Mouse (Mus musculus) spleen, adult 18-20 months (tissue): ENCODE measurements around the gene Ly6g6c.
"Not testable (repeated sequence)": the region's sequence is repeated elsewhere in the genome, so short reads cannot be mapped to it uniquely, and the experiment has no call there.

Source experiments
- DNase-seq, 2 experiments: peaks; one replicate each; pipeline ENCODE4 v3.0.0; 2022; ENCODE audit warnings: mixed read lengths in 2 of 2

Gene Ly6g6c

DNA sequence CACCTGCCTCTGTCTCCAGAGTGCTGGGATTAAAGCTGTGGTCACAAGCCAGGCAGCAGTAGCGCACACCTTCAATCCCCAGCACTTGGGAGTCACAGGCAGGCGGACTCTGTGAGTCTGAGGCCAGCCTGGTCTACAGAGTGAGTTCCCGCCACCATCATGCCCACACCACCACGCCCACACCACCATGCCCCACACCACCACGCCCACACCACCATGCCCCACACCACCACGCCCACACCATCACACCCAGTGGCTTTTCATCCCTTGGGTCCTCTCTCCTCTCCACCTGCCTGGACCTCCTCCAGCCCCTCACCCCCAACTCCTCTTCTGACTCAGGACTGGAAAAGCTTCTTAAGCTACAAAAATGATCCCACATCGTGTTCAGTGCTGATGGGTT lies 33.3 kb upstream of the Ly6g6c start:
- DNase-seq: no peak

DNA sequence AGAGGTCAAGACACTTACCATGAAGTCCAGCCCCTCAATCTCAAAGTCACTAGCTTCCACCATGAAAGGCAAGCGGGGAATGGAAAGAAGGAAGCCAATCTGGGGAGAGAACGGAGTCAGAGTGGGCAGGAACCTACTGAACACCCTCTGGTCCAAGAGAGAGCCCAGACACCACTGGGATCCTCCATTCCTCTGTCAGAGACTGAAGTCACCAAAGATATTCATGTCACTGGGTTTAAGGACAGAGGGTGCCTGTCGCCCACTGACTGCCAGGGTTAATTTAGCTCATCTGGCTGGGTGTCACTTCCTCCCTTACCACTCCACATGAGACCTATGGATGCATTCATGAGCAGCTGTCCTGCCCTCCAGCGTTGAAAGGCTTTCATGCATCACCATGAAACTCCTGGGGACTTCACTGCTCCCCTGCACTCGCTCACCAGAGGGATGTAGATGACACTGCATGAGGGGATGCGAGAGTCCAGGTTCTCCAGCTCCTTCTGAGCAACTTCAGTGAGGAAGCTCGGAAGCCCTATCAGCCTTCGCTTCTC lies 32.8 kb upstream of the Ly6g6c start:
- DNase-seq: no peak

DNA sequence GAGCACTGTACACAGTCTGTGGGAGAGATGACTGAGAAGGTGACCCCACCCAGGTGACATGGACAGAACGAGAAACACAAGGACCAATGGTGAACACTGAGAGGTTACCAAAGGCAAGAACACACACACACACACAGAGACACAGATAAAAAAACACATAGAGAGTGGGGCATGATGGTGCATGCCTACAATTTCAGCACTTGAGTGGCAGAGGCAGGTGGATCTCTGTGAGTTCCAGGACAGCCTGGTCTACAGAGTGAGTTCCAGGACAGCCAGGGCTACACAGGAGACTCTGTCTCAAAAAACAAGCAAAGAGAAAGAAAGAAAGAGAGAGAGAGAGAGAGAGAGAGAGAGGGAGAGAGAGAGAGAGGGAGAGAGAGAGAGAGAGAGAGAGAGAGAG lies 31.5 kb upstream of the Ly6g6c start:
- not testable (repeated sequence) for DNase-seq

DNA sequence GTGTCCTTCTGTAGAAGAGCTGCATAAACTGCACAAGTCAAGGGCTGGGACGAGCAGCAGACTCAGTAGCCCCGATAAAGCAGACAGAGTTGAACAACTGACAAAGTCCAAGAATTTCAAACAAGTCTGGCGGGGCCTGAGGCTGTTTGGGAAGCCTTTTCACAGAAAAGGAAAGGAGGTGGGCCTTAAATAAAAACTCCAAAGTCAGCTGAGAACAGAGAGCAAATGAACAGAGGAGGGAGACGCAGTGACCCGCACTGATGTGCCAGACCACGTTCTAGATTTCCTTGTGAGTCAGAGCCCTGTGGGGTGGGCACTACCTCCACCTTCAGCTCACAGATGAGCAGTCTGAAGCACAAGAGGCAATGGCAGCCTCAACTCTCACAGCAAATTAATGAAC lies 30.3 kb upstream of the Ly6g6c start:
- DNase-seq: no peak

DNA sequence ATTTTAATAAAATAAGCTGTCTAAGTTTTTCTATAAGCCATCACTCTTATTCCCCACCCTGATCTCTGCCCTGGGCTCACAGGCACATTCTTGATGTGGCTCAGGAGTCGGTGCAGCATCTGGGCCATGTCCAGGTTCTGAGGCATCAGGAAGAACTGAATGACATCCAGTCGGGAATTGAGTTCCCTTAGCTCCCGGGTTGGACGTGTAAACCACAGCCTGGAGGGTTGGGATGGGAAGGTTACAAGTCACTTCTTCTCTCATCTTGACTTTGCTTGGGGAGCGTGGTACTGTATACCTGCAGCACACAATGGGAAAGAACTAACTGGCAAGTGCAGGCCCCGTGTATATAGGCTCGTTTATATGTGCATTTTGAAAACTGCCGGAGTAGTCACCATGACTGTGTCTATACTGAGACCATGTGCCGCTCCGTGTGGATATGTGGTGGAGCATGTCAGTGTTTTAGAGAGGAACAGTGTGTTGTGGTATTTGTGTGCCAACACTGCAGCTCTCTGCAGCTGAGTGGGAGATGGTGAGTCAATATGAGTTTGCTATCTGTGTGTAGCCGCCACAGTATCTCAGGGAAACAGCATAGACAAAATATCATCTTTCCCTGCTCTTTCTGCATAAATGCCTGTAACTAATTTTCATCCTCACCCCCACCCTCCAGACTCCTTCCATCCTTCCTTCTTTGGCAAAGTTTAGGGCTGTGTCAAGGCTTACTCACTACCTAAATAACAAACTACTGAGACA lies 25.9 kb upstream of the Ly6g6c start:
- DNase-seq: no peak

DNA sequence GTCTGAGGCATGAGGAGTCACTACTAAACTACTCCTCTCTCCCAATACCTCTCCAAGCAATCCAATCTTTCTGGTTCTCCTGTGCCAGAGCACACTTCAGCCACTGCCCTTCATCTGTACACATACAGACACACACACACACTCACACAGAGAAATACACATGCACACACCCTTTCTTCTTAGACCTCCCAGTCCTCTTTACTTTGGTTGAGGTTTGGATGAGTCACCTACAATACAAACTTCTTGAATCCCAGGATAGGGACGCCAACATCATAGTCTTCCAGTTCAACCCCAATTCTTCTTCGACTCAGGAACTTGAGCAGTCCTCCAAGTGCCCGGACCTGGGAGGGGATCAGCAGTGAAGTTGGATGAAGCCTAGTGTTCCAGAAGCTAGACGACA lies 21.4 kb upstream of the Ly6g6c start:
- DNase-seq: no peak

DNA sequence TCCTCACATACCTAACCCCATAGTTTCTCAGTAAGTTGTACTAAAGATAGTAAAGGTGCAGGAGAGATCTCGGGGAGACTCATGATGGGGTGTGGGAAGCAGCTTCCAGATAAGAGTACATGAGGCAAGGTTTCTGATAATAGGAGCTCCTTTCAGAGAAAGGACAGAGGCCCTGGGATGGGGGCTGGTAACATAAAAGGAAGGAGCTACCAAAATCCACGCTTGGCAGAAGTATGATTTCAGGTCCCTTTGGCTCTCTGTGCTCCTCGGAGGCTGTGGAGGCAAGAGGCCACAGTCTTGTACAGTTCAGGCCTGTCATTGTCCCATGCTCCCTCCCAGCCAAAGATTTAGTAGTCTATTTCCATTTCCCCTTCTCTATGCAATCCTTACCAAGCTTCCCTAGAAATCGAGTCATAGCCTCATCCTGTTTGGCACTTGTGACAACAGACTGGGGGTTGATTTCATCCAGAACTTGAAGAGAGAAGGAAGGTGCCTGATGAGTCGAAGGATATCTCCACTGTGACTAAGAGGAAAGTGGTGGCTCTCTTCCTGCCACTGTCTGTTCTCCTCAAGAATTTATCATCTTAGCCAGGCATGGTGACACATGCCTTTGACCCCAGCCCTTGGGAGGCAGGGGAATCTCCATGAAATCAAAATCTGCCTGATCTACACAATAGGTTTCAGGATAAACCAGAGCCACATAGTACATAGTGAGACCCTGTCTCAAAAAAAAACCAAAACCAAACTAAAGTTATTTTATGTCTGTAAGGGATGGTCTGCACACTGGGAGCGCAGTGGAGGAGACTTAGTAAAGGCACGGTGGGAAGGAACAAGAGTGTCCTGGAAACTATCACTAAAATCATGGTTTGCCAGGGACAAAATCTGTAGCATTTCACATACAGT lies 20.0 kb upstream of the Ly6g6c start:
- DNase-seq: no peak

DNA sequence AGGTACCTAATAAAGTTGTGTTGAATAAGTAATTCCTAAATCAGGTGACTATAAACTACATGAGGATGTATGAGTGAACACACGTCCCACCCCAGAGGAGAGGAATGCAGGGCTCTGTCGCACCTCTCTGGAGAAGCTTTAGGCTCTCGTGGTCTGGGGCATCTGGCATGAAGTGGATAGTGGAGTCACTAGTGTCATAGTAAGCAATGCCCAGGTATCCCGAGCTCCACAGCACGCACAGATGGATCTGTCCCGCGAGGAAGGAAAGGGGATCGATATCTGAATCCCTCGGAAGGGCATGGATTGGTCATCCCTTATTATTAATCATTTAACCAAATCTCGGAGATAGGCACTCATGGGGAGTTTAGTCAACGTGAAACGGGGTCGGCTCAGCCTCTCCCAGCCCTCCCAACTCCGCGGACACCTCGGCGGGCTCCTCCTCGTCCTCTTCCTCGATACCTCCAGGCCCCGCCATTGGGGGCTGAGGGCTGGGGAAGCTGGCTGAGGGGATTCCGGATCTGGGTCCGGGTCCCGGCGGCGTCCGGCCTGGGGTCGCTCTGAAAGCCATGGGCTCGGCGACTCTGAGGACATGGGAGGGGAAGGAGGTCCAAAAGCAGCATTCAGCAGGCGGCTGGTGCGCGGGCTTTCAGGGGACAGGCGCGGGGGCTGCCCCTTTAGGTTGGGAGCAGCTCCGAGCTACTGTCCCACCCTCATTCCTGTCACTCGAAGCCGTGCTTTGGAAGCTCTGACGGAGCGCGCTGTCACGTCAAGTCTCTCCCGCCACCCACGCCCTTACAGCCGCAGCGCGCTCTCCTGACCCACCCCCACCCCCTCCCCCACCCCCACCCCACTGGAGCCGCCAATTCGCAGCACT lies 19.1 kb upstream of the Ly6g6c start:
- DNase-seq: peak in 1 of 2 experiments; percentile 32

DNA sequence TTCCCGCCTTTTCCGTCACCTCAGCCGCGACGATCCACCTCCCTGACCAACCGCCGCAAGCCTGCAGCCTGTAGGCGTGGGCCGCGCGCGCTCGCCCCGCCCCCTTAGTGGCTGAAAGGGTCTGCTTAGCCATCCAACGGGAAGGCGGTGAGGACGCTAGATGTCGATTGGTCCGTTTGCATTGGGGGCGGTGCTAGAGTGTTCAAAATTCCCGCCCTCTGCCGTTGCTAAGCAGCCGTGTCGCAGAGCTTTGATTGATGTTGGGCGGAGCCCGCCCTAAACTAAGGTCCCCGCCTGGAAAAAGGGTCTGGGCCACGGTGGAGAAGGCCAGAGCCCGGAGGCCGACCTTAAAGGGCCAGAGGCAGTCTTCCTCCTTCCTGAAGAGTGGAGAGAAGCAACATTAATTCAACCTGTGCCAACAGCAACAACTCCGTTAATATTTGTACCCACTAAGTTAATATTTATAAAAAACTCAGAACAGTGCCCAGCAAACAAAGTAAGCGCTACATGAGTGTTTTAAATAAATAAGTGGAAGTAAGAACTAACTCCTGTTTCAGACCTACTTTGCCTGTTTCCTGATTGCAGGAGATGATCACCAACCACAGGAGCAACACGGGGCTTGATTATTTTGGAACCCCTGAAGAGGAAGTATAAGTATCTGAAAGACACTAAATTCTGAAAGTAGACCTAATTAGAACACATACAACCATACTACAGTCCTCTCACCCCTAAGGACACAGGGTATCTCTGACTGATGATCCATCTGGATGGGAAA lies 18.3 kb upstream of the Ly6g6c start, which contains the start of gene Msh5:
TSS of gene Msh5 (minus strand) at position 65 of the 775 bp plus-strand sequence.
- DNase-seq: peak; percentile 96

DNA sequence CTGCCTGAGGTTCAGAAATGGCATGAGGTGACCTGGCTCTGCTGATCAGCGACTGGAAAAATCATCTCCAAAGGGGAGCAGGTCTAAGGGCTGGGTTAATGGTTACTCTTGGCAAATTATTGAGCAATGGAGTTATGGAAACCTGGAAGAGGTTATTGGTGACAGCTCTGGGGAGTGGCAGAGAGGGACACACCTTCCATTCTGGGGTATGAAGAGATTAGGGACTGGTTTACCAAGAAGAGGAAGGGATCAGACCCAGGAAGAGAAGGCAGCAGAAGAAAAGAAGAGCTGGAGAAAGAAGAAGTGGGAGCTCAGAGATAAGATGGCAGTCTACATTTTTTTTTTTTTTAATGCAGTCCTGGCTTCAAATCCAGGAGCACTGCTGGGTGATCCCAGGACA lies 17.5 kb upstream of the Ly6g6c start:
- no peak for DNase-seq

DNA sequence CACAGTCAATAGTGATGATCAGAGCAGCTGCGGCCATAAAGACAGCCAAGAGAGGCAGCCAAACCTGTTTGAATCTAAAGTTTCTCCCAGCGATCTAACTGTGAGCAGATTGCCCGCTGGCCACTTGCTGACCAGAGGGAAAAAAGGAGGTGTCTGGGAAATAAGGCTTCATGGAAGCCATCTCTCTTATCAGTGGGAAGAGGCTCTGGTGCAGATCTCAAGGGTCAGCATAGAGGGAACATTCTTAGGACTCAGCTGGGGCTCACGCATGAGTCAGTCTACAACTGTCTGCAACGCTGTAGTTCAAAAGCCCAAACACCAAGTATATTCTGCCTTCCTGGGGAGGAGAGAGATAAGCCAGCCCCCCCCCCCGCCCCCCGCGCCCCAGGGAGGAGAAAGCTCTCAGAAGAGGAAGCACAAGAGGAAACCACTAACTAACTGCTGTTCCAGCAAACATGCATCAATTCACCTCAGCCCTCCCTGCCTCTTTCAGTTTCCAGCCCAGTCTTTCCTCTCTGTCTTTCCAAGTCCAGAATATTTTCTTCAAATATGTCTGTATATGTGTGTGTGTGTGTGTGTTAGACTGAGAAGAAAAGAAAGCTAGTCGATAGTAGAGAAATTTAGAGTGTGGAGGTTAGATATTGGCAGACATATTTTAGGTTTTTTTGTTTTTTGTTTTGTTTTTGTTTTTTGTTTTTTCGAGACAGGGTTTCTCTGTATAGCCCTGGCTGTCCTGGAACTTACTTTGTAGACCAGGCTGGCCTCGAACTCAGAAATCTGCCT lies 16.8 kb upstream of the Ly6g6c start:
- no peak for DNase-seq

DNA sequence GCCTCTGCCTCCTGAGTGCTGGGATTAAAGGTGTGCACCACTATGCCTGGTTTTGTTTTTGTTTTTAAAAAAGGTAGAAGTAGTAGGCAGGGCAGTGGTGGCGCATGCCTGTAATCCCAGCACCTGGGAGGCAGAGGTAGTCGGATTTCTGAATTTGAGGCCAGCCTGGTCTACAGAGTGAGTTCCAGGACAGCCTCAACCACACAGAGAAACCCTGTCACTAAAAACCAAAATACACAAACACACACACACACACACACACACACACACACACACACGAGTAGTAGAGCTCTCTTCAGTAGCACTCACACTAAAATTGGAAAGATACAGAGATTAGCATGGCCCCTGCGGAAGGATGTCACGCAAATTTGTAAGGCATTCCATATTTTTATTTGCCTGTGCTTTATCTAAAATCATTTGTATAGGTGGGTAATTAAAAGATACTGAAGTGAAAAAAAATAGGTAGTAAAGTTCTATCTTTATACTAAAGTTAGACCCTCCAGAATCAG lies 16.2 kb upstream of the Ly6g6c start:
- DNase-seq: no peak

DNA sequence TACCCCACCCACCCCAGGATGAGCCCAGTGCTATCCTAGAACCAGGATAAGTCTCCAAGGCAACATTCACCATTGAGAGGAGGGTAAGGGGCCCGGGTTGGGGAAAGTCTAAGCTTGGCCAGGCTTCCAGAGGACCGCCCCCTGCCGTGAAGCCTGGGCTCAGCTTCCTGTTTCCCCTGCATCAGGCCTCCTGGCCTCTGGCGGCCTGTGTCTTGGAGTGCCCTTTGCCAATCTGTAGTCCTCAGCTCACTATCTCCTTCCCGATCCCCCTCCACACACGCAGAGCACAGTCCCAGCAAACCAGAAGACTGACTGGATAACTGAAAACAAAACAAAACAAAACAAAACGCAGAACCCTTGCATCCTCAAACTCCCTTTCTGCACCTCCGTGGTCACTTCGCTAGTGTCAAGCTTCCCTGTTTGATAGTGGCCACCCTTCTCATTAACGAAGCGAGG lies 15.6 kb upstream of the Ly6g6c start, which contains the start of gene Clic1:
TSS of gene Clic1 (plus strand) at position 406 of the 456 bp plus-strand sequence.
- peak in 1 of 2 experiments; percentile 54 for DNase-seq

DNA sequence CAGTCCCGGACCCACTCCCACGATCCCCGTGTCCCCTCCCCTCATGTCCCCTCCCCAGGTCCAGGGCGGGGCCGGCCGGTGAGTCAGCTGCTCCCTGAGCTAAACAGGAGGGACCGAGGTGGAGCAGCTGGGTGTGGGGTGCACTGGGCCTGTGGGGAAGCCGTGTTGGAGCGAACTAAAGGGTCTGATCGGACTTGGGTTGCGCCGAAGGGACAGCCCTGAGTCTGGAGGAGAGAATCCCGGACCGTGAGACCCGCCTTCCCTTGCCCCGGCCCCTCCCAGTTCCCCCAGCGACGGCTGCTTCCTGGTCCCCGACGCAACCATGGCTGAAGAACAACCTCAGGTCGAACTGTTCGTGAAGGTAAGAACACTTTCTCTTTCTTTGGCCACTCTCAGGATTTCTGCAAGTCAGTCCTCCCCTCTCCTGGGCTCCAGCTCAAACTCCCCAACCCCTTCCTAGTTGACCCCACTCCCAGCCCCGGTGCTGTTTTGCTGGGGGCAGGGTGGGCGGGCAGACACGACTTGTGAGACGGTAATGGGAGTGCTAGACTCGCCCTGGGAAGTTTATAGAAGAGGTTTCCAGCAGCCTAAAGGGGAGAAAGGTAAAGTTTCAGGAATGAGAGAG lies 14.9 kb upstream of the Ly6g6c start:
- DNase-seq: peak; percentile 75 to 83

DNA sequence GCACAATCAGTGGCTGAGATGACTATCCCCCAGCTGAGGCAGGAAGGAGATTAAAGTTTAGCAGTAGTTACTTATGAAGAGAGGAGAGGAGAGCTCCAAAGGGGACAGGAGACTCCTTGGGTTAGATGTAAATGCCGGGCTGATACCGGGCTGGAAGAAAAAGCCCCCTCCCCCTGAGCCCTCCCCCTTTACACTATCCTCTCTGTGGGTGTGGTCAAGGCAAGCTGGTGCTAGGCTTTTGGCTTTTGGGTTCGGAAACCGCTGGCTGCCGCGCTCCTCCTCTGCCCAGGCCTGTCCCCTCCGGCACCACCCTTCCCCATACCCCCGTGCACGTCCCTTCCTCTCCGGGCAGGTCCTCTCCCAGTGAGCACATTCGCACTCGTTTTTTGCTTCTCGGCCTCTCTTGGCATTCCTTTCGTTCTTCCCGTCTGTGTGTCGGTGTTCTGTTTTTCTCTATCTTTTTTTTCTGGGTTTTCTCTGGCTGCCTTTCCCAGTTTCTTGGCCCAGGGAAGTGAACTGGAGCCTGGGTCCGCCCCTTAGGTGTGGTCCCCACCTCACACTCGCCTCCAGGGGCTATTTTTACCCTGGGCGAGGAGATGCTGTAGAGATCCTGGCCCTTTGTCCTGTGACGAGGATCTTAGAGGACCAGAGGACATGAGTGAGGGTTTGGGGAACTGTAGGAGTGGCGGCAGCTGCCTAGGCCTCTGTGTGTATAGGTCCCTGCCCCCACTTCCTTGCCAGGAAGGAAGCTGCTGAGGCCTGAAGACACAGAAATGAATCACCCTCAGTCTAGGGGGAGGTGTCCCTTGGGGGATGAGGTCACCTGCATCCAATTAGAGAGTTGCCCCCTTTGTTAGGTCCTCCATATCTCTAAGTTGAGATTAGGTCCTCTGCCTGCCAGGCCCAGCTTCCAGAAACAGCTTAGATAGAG lies 13.8 kb upstream of the Ly6g6c start:
- peak; percentile 67 to 72 for DNase-seq

DNA sequence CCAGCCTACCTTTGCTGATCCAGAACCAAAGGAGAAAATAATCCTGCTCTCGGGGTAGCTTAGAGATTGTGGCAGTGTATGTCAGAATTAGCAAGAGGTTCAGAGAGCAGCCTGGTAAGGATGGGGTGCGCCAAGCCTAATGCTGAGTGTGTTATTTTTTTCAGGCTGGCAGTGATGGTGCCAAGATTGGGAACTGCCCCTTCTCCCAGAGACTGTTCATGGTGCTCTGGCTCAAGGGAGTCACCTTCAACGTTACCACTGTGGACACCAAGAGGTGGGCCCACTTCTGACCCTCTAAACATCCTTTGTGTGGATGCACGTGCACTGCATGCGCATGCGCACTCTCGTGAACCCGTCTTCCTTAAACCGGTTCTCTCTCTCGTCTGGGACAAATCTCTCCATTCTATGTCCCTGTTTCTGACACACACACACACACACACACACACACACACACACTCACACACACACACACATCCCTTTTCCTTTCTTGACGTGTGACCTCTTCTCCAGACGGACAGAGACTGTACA lies 12.9 kb upstream of the Ly6g6c start:
- no peak for DNase-seq

DNA sequence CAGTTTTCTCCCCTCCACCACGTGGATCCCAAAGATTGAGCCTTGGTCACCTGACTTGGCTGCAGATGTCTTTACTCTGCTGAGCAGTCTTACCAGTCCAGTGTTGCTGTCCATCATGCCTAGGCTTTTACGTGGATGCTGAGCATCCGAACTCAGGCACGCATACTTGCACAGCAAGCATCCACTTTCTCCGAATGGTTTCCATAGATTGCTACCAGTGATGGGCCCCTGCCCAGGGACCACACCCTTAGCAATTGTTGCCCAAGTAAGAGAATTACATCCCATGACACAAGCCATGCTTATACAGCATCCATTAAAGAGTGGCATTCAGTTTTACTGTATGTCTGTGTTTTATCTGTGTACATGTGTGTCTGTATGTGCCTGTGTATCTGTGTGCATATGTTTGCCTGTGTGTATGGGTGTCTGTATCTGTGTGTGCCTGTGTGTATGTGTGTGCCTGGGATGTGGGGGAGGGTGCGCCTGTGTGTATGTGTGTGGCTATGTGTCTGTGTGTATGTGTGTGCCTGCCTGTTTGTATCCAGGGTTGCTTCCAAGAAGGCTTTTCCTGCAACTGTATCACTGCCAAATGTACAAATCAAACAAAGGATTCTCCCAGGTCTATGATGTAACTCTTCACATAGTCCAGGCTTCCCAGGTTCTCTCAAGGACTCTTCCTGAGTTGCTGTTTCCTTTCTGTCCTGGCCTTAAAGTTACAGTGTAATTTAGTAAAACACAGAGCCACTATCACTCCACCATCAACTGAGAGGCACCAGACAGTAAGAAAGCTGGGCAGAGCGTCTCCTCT lies 9.3 kb upstream of the Ly6g6c start:
- DNase-seq: no peak

DNA sequence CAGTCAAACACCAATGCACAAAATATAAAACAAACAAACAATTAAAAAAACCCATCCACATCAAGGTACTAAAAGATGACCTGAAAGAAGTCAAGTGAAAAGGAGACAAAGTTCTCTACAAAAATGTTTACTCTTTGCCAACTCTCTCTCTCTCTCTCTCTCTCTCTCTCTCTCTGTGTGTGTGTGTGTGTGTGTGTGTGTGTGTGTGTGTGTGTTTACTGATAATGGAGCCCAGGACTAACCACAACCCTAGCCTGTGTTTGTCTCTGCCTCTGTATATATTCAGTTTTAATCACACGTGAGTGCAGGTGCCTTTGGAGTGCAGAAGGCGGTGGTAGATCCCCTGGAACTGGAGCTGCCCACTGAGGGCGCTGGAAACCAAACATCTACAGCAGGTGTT lies 8.1 kb upstream of the Ly6g6c start:
- DNase-seq: no peak
